Mouse (Mus musculus) spleen, adult 2 months (tissue): ENCODE measurements around the gene Bphl. TPM values are rescaled to one million over a fixed set of nuclear protein-coding genes. Genes with fewer than 3 reads are reported as not detected.

ENCODE experiments used
- DNase-seq, 2 experiments: peaks; one replicate each; pipeline versions ENCODE4 v3.0.0 to v3.0.0-alpha.2; 2012 to 2021; ENCODE audit warnings: low spot score in 2 of 2, low read depth in 1 of 2
- H3K27ac ChIP-seq: fragments of 200-500 bp; 2 replicates; pipeline ENCODE4 v1.5.1; 2012; ENCODE audit warnings: low read length, inconsistent platforms; ENCODE audit not compliant: insufficient read depth
- H3K27me3 ChIP-seq: fragments of 200-500 bp; 2 replicates; pipeline ENCODE4 v1.6.1; 2012; ENCODE audit warnings: mild to moderate bottlenecking, moderate library complexity, low read length, inconsistent platforms; ENCODE audit not compliant: control insufficient read depth, insufficient read depth
- H3K36me3 ChIP-seq: fragments of 200-500 bp; 2 replicates; pipeline ENCODE4 v1.6.1; 2012; ENCODE audit warnings: mild to moderate bottlenecking, low read length, inconsistent platforms; ENCODE audit not compliant: control insufficient read depth, insufficient read depth
- H3K4me1 ChIP-seq: fragments of 200-500 bp; 2 replicates; pipeline ENCODE4 v1.6.1; 2011; ENCODE audit warnings: inconsistent platforms; ENCODE audit not compliant: control insufficient read depth, insufficient read depth, insufficient read length
- H3K4me3 ChIP-seq: fragments of 200-500 bp; 2 replicates; pipeline ENCODE4 v1.5.1; 2011; ENCODE audit warnings: mild to moderate bottlenecking, inconsistent platforms; ENCODE audit not compliant: insufficient read depth, insufficient read length; ENCODE audit errors: extremely low read depth
- CTCF ChIP-seq: fragments of 200-500 bp; IDR thresholded peaks from 2 replicates; pipeline ENCODE4 v1.5.1; 2011; ENCODE audit warnings: mild to moderate bottlenecking, inconsistent platforms; ENCODE audit not compliant: insufficient read depth, insufficient read length, insufficient replicate concordance; ENCODE audit errors: extremely low read depth
- POLR2A ChIP-seq: fragments of 200-500 bp; IDR thresholded peaks from 2 replicates; pipeline ENCODE4 v1.6.1; 2011; ENCODE audit warnings: low read depth, low read length, inconsistent platforms
- WGBS: fragments of 180-500 bp; shearing (Covaris S2); methylation state at CpG from one replicate; pipeline ENCODE4 v1.1.7; 2018; 5-methylcytosine and 5-hydroxymethylcytosine counted together
- polyA plus RNA-seq: library from polyadenylated mRNA; depleted of rRNA; stranded (reverse); fragments of >200 nt; gene quantifications from 2 replicates; pipeline ENCODE4 v1.2.3, GENCODE M21; 2012

The Bphl gene
- polyA plus RNA-seq, 1 experiment, result 9.7 TPM

DNA sequence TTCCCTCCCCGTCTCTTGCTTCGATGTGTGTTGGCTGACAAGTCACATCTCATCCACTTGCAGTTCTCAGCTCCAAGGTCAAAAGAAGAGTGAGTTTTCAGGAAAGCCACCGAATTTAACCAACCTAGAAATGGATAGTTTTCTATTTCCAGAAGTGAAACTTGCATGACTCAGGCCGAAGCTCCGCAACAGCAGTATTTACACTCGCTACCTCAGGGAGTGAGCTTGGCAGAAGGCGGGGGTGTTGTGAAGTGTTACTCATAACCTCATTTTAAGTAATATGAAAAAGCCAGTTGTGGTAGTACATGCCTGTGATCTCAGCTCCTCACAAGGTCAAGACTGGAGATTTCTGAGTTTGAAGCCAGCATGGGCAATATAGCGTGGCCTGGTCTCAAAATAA, 13.1 kb downstream of the Bphl start:
- TF ChIP-seq CTCF, result no peak
- no peak for TF ChIP-seq POLR2A
- peaks cover 8% of the 10 kb centered on the region for H3K4me1 ChIP-seq
- H3K27ac ChIP-seq, result no peak overlapping the region
- no peaks in the 10 kb centered on the region for H3K36me3 ChIP-seq
- no peak overlapping the region for H3K4me3 ChIP-seq
- no peaks in the 10 kb centered on the region for H3K27me3 ChIP-seq
- 80% methylated on average over 8 of the region's 8 CpGs for WGBS
- no peak for DNase-seq

DNA sequence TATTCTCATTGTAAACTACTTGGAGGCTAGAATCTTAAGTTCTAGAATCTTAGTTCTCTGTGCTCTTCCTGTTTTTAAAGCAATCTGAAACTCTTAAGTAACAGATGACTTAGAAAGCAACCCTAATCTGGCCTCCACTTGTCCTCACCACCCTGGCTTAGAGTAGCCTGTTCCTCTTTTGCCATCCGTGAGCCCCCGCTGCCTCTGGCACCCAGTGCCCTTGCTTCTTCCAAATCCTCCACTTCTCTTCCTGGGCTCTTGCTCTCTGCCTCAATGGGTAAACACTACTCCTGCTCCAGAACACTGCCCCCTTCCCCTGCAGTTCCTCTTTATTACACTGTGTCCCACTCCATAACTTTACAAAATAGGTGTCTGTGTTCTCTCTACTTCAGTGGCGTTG, 14.3 kb downstream of the Bphl start:
- Histone ChIP-seq H3K4me1 (peaks cover 8% of the 10 kb centered on the region), H3K27ac (no peak overlapping the region), H3K36me3 (no peaks in the 10 kb centered on the region), H3K4me3 (no peak overlapping the region), H3K27me3 (no peaks in the 10 kb centered on the region)
- WGBS, result 43% methylated on average over 3 of the region's 3 CpGs
- no peak for DNase-seq
- no peak for TF ChIP-seq POLR2A
- no peak for TF ChIP-seq CTCF

DNA sequence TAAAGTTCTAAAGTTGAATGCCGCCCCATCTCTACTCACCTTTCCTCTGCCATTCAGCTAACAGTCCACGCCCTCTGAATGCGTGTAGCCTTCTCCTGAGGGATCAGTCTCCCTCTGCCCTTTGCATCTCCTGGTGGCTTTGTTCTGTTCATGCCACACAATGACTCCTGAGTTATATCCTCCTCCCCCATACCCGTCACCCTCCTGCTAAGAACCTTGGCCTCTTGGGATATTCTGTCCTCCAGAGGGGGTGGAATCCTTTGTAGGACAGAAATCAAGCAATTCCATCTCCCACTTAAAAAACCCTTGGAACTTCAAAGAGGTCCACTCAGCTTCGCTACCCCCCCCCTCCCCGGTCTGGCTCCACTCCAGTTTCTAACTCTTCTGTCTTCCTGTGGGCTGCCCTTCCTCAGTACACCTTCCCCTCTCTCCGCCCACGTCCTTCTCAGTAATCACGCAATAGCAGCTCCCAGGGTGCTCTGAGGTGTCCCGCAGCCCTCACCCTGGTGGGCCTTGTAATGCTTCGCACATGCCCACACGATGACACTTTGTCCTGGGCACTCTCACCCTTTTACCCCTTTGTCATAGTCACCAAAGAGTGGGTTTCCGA, 16.4 kb downstream of the Bphl start:
- Histone ChIP-seq H3K4me1 (peaks cover 8% of the 10 kb centered on the region), H3K27ac (no peak overlapping the region), H3K36me3 (no peaks in the 10 kb centered on the region), H3K27me3 (no peaks in the 10 kb centered on the region), H3K4me3 (no peak overlapping the region)
- TF ChIP-seq POLR2A (no peak), CTCF (no peak)
- 82% methylated on average over 13 of the region's 13 CpGs for WGBS
- no peak for DNase-seq

DNA sequence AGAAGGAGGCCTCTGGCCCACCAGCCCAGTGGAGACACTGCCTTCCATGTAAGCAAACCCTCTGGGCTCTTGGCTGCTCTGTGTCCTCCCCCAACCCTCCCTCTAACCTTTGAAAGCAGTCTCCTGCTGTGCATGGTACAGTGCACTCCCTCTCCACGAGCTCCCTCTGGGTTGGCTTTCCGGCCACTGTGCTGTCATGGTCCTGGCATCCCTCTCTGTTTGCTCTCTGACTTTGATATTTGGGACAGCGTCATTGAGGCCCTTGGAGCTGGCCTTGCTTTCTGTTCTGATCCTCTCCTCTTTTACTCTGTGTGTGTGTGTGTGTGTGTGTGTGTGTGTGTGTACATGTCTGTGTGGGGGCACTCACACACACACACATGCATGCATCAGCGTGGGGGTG, 17.0 kb downstream of the Bphl start:
- no peaks in the 10 kb centered on the region for H3K36me3 ChIP-seq
- no peak for DNase-seq
- TF ChIP-seq POLR2A, result no peak
- TF ChIP-seq CTCF, result no peak
- WGBS, result 86% methylated on average over 4 of the region's 4 CpGs
- H3K27me3 ChIP-seq, result no peaks in the 10 kb centered on the region
- peaks cover 8% of the 10 kb centered on the region for H3K4me1 ChIP-seq
- H3K27ac ChIP-seq, result no peak overlapping the region
- H3K4me3 ChIP-seq, result no peak overlapping the region

DNA sequence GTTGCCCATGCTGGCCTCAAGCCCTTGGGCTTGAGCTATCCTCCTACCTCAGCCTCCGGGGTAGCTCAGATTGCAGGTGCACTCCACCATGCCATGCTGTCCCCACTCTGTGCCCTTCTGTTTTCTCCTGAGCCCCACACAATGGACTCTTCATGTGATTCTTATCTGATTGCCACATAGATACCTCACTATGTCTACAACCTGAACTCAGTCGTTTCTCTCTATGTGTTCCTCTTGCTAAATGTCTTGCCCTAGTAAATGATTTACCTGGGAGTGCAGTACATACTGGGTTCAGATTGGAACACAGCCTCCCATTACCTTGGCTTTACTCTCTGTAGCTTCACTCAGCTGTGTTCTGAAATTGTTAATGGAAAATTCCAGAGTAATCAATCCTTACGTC, 17.6 kb downstream of the Bphl start:
- no peak overlapping the region for H3K4me3 ChIP-seq
- WGBS, result 85% methylated on average over 3 of the region's 3 CpGs
- H3K4me1 ChIP-seq, result peaks cover 8% of the 10 kb centered on the region
- DNase-seq, result no peak
- TF ChIP-seq POLR2A (no peak), CTCF (no peak)
- no peak overlapping the region for H3K27ac ChIP-seq
- no peaks in the 10 kb centered on the region for H3K36me3 ChIP-seq
- H3K27me3 ChIP-seq, result no peaks in the 10 kb centered on the region

DNA sequence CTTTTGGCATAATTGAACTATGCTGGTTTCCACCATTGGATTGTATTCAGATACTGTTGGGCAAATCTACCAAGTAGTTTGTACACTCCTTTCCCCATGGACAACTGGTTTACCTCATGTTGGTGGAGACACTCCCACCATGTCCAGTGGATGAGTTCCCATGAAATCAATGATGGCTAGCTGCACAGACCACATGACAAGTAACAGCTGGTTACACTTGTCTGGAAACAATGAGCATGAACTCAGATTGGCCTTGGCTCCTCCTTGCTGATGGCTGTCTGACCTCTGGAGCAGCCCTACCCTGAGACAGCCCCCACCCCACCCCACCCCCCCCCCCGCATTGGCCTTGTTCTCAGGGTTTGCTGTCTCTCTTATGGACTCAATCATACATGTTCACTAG, 19.9 kb downstream of the Bphl start:
- Histone ChIP-seq H3K4me3 (no peak overlapping the region), H3K36me3 (no peaks in the 10 kb centered on the region), H3K27ac (no peak overlapping the region), H3K4me1 (no peaks in the 10 kb centered on the region), H3K27me3 (no peaks in the 10 kb centered on the region)
- WGBS, result 82% methylated on average over 1 of the region's 1 CpGs
- TF ChIP-seq POLR2A (no peak), CTCF (no peak)
- DNase-seq, result no peak

DNA sequence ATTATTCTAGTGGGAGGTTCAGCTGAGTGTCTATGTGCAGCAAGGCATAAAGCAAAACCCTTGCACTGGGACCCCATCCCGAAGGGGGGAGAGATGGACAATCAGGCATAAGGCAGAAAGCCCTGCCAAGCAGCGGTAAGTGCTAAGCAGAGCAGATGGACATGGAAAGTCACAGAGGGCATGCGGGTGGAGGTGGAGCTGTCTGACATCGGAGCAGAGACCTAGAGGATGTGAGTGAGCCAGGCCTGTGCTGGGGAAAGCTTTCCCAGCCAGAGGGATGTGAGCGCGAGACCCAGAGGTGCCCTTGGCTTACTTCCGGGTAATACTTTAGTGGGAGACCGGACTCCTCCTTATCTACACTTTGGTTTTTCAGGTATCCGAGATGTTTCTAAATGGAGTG, 22.7 kb downstream of the Bphl start:
- no peak for TF ChIP-seq CTCF
- TF ChIP-seq POLR2A, result no peak
- WGBS, result 92% methylated on average over 9 of the region's 9 CpGs
- no peaks in the 10 kb centered on the region for H3K36me3 ChIP-seq
- DNase-seq, result no peak
- H3K4me1 ChIP-seq, result no peaks in the 10 kb centered on the region
- H3K27me3 ChIP-seq, result no peaks in the 10 kb centered on the region
- H3K4me3 ChIP-seq, result no peak overlapping the region
- no peak overlapping the region for H3K27ac ChIP-seq
